Mouse (Mus musculus): ENCODE results near the gene Trpv4. TPM values are rescaled to one million over a fixed set of nuclear protein-coding genes. Genes with fewer than 3 reads are reported as not detected.
A peak's percentile ranks its signal among the peaks of the same experiment; 100 is the strongest.

The Trpv4 gene
- polyA plus RNA-seq, 1 experiment from 2014 or later: 0.26 TPM

DNA sequence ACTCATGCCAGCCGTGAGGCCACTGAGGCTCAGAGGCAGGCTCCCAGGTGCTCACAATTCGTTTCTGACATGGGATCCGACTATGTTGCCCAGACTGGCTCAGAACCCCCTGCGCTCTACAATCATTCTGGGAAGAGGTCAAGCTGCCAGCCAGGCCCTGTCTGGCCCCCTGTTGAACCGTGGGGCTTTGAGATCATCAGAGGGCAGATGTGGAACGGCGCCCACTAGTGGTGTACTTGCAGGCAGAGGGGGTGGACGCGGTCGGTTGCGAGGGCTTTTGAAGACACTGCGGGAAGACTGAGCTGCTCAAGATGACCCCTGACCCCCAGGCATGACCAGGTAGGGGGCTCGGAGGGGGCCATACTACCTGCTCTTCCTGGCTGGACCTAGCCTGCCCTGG, 14.9 kb upstream of the Trpv4 start:
- Histone ChIP-seq H3K9ac (ENCODE audit: low read length) (no peak overlapping the region), H3K9me3 (ENCODE audit: control insufficient read depth, low read length) (no peaks in the 10 kb centered on the region), H3K4me2 (no peak overlapping the region), H3K36me3 (ENCODE audit: control insufficient read depth, insufficient read depth, low read length) (peaks cover 4% of the 10 kb centered on the region; the same call in 1 of the 2 replicates), H3K27ac (ENCODE audit: low read depth, low read length) (no peak overlapping the region), H3K4me1 (ENCODE audit: control insufficient read depth, insufficient read depth, low read length) (no peaks in the 10 kb centered on the region), H3K27me3 (ENCODE audit: control insufficient read depth, insufficient read depth, low read length) (no peaks in the 10 kb centered on the region), H3K4me3 (ENCODE audit: low read depth, low read length) (no peak overlapping the region)
- DNase-seq (ENCODE audit: low spot score, missing footprints): no peak
- ATAC-seq (ENCODE audit: low FRiP score): no peak
- 90% methylated on average over 13 of the region's 13 CpGs for WGBS

DNA sequence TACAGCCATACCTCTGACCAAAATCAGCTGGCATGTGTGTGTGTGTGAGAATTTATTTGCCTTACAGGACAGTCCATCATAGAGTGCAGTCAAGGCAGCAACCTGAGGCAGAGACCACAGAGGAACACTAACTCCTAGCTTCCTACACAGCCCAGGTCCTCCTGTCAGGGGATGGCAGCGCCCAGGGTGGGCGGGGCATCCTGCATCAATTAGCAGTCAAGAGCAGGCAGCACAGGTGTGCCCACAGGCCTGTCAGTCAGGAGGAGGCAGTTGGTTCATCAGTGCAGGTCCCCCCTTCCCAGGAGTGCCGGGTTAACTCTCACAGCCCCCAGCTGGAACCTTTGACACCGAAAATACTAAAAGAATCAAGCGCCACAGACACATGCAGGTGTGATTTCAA, 10.8 kb upstream of the Trpv4 start:
- Histone ChIP-seq H3K36me3 (ENCODE audit: control insufficient read depth, insufficient read depth, low read length) (no peaks in the 10 kb centered on the region), H3K27ac (ENCODE audit: low read depth, low read length) (no peak overlapping the region), H3K4me2 (no peak overlapping the region), H3K9ac (ENCODE audit: low read length) (no peak overlapping the region), H3K4me3 (ENCODE audit: low read depth, low read length) (no peak overlapping the region), H3K27me3 (ENCODE audit: control insufficient read depth, insufficient read depth, low read length) (no peaks in the 10 kb centered on the region), H3K4me1 (ENCODE audit: control insufficient read depth, insufficient read depth, low read length) (no peaks in the 10 kb centered on the region; the same call in 1 of the 2 replicates), H3K9me3 (ENCODE audit: control insufficient read depth, low read length) (no peaks in the 10 kb centered on the region)
- 90% methylated on average over 5 of the region's 5 CpGs for WGBS
- ATAC-seq (ENCODE audit: low FRiP score): no peak
- DNase-seq (ENCODE audit: low spot score, missing footprints): no peak

DNA sequence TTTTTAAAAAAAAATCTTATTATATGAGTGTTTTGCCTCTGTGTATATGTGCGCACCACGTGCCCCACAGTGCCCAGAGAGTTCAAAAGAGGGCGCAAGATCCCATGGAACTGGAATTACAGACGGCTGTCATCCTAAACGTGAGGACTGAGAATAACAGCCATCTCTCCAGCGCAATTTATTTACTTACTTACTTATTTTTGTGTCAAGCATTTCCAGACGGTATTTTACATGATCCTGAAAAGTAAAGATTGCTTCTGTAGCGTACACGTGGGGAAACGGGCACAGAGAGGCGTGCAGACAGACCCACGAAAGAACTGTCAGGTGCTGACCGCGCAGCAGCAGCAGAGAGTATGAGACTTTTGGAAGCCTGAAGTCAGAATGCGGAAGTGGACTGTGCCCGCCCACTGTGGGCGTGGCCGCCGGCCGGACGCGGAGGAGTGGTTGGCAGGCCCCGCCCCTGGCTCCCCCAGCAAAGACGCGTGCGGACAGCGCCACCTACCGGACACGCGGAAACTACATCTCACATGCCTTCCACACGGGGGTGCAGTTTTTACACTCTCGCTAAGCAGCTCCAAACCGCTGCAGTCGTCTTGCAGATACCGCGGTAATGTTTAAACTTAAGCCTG, 9.1 kb upstream of the Trpv4 start:
- peak; percentile 100 for DNase-seq (ENCODE audit: low spot score, missing footprints)
- no peaks in the 10 kb centered on the region for H3K9me3 ChIP-seq (ENCODE audit: control insufficient read depth, low read length)
- H3K9ac ChIP-seq (ENCODE audit: low read length): no peak overlapping the region
- no peak overlapping the region for H3K27ac ChIP-seq (ENCODE audit: low read depth, low read length)
- WGBS: 4% methylated on average over 36 of the region's 36 CpGs
- peak overlapping the region; percentile 21; the same call in 1 of the 2 replicates for H3K4me3 ChIP-seq (ENCODE audit: low read depth, low read length)
- peak overlapping the region; percentile 49 for H3K4me2 ChIP-seq
- peak; percentile 91 for ATAC-seq (ENCODE audit: low FRiP score)
- H3K4me1 ChIP-seq (ENCODE audit: control insufficient read depth, insufficient read depth, low read length): no peaks in the 10 kb centered on the region; the same call in 1 of the 2 replicates
- H3K36me3 ChIP-seq (ENCODE audit: control insufficient read depth, insufficient read depth, low read length): no peaks in the 10 kb centered on the region
- no peaks in the 10 kb centered on the region for H3K27me3 ChIP-seq (ENCODE audit: control insufficient read depth, insufficient read depth, low read length)

DNA sequence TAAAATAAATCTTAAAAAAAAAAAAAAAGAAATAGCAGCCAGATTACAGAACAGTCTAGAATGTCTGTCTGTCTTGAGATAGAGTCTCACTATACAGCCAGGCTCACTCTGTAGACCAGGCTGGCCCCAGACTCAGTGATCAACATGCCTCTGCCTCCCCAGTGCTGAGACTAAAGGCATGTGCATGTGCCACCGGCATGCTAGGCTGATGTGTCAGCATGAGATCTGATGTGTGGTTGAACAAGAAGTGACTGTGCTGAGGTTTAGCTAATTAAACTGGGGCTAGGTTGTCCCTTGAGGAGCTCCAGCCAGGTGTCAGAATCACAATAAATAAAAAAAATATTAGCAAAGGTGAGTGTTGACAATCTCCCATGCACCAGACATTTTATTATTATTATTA, 8.4 kb upstream of the Trpv4 start:
- H3K4me1 ChIP-seq (ENCODE audit: control insufficient read depth, insufficient read depth, low read length): no peaks in the 10 kb centered on the region; the same call in 1 of the 2 replicates
- DNase-seq (ENCODE audit: low spot score, missing footprints): no peak
- 76% methylated on average over 1 of the region's 1 CpGs for WGBS

DNA sequence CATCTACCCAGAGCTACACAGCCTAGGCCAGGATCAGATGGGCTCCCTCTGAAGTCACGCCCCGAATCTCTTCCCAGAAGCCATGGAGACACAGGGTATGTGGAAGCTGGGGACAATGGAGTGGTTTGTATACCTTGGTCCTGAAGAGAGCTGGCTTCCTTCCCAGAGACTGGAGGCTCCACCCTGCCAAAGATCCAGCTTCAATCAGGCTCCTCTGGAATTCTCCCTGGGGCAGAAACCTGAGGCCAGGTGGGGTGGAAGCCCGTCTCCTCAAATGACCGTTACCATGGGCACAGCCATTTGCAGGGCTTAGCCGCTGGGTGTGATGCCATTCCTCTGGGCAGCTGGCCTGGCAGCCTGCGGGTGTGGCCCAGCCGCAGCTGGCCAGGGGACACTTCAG, 6.5 kb upstream of the Trpv4 start:
- Histone ChIP-seq H3K4me1 (ENCODE audit: control insufficient read depth, insufficient read depth, low read length) (no peaks in the 10 kb centered on the region; the same call in 1 of the 2 replicates), H3K9ac (ENCODE audit: low read length) (no peak overlapping the region), H3K9me3 (ENCODE audit: control insufficient read depth, low read length) (no peaks in the 10 kb centered on the region), H3K27me3 (ENCODE audit: control insufficient read depth, insufficient read depth, low read length) (peaks cover 4% of the 10 kb centered on the region; the same call in 1 of the 2 replicates), H3K36me3 (ENCODE audit: control insufficient read depth, insufficient read depth, low read length) (no peaks in the 10 kb centered on the region), H3K4me3 (ENCODE audit: low read depth, low read length) (no peak overlapping the region), H3K27ac (ENCODE audit: low read depth, low read length) (no peak overlapping the region), H3K4me2 (no peak overlapping the region)
- 81% methylated on average over 7 of the region's 7 CpGs for WGBS
- ATAC-seq (ENCODE audit: low FRiP score) (no peak), DNase-seq (ENCODE audit: low spot score, missing footprints) (no peak)

More for the DNA sequence above, 8.4 kb upstream of the Trpv4 start:
- no peak for ATAC-seq (ENCODE audit: low FRiP score)
- H3K9me3 ChIP-seq (ENCODE audit: control insufficient read depth, low read length): no peaks in the 10 kb centered on the region
- no peak overlapping the region for H3K27ac ChIP-seq (ENCODE audit: low read depth, low read length)
- no peaks in the 10 kb centered on the region for H3K27me3 ChIP-seq (ENCODE audit: control insufficient read depth, insufficient read depth, low read length)
- H3K4me2 ChIP-seq: no peak overlapping the region
- H3K9ac ChIP-seq (ENCODE audit: low read length): no peak overlapping the region
- H3K4me3 ChIP-seq (ENCODE audit: low read depth, low read length): no peak overlapping the region
- H3K36me3 ChIP-seq (ENCODE audit: control insufficient read depth, insufficient read depth, low read length): no peaks in the 10 kb centered on the region

DNA sequence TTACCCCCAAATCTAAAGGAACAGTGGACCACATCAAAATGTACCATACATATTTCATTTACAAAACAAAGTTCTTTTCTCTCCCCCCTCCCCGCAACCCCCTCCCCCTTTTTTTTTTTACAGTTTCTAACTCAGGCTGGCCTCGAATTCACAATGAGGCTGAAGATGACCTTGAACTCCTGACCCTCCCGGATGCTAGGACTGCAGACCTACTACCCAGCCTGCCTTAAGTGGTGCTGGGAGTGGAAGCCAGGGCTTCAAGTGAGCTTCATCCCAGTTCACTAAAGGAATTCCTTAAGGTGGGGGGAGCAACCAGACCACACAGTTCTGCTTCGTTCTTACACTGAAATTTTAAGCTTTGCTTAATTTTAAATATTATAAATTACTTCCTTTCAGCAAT, 5.9 kb upstream of the Trpv4 start:
- Histone ChIP-seq H3K27me3 (ENCODE audit: control insufficient read depth, insufficient read depth, low read length) (peaks cover 7% of the 10 kb centered on the region; the same call in 1 of the 2 replicates), H3K4me1 (ENCODE audit: control insufficient read depth, insufficient read depth, low read length) (no peaks in the 10 kb centered on the region; the same call in 1 of the 2 replicates), H3K27ac (ENCODE audit: low read depth, low read length) (no peak overlapping the region), H3K9ac (ENCODE audit: low read length) (no peak overlapping the region), H3K4me3 (ENCODE audit: low read depth, low read length) (no peak overlapping the region), H3K4me2 (no peak overlapping the region), H3K36me3 (ENCODE audit: control insufficient read depth, insufficient read depth, low read length) (no peaks in the 10 kb centered on the region), H3K9me3 (ENCODE audit: control insufficient read depth, low read length) (no peaks in the 10 kb centered on the region)
- DNase-seq (ENCODE audit: low spot score, missing footprints): no peak
- WGBS: 85% methylated on average over 4 of the region's 4 CpGs
- no peak for ATAC-seq (ENCODE audit: low FRiP score)

DNA sequence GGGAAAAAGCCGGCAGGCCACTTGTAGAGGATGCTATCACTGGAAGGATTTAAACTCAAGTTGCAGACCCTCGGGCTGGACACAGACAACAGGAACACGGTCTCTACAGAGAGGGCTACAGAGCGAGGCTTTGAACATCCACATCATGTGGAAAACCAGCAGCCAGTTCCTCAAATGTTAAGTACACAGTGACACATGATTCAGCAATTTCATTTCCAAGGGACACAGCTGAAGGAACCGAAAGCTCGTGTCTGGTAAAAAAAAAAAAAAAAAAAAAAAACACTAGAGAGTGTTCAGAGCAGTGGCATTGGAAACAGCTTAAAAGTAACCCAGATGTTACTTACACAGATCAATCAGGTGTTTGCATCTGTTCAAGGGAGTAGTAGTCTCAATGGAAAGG, 2.8 kb upstream of the Trpv4 start:
- WGBS: 83% methylated on average over 6 of the region's 6 CpGs
- Histone ChIP-seq H3K4me1 (ENCODE audit: control insufficient read depth, insufficient read depth, low read length) (peaks cover 6% of the 10 kb centered on the region; the same call in 1 of the 2 replicates), H3K27me3 (ENCODE audit: control insufficient read depth, insufficient read depth, low read length) (peaks cover 33% of the 10 kb centered on the region), H3K27ac (ENCODE audit: low read depth, low read length) (no peak overlapping the region), H3K9me3 (ENCODE audit: control insufficient read depth, low read length) (no peaks in the 10 kb centered on the region), H3K4me3 (ENCODE audit: low read depth, low read length) (no peak overlapping the region), H3K4me2 (no peak overlapping the region), H3K9ac (ENCODE audit: low read length) (no peak overlapping the region), H3K36me3 (ENCODE audit: control insufficient read depth, insufficient read depth, low read length) (no peaks in the 10 kb centered on the region)
- DNase-seq (ENCODE audit: low spot score, missing footprints): no peak
- no peak for ATAC-seq (ENCODE audit: low FRiP score)

DNA sequence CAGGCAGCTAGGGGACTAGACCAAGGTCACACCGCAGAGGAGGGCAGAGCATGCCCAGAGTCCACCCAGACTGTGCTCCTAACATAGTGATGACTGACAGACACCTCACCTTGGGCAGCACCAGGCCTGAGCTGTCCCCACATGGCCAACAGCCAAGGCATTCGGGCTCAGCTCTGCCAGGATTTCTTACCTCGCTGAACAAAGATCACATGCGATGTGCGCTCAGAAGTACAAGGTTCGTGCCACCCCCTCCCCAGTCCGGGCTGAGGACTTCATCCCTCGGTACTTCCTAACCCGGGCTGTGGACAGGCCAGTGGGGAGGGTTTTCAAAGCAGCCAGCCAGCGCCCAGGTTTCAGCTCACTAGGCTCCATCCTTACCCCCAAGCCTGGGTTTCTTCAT, 795 bp downstream of the Trpv4 start:
- ATAC-seq (ENCODE audit: low FRiP score) (no peak), DNase-seq (ENCODE audit: low spot score, missing footprints) (no peak)
- Histone ChIP-seq H3K9me3 (ENCODE audit: control insufficient read depth, low read length) (no peaks in the 10 kb centered on the region), H3K36me3 (ENCODE audit: control insufficient read depth, insufficient read depth, low read length) (no peaks in the 10 kb centered on the region), H3K9ac (ENCODE audit: low read length) (no peak overlapping the region), H3K4me1 (ENCODE audit: control insufficient read depth, insufficient read depth, low read length) (peaks cover 6% of the 10 kb centered on the region; the same call in 1 of the 2 replicates), H3K4me2 (no peak overlapping the region), H3K27ac (ENCODE audit: low read depth, low read length) (no peak overlapping the region), H3K27me3 (ENCODE audit: control insufficient read depth, insufficient read depth, low read length) (peaks cover 33% of the 10 kb centered on the region), H3K4me3 (ENCODE audit: low read depth, low read length) (no peak overlapping the region)
- WGBS: 28% methylated on average over 10 of the region's 10 CpGs

DNA sequence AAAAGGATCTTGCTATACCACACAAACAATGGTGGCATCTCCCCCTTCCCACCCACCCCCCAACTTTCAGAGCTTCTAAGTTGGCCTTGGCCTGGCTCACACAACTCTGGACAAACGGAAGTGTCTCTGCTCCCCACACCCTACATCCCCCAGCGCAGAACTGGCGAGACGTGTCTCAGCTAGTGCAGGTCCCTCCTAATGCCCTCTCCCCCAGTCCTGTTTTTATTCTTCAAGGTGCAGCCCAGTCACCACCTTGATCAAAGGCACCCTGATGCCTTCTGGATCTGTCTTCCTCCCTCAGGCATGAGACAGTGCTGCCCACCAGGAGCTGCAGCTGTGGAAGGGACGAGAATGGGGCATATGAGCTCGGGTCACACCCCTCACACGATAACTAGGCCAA, 1.9 kb downstream of the Trpv4 start:
- no peaks in the 10 kb centered on the region for H3K36me3 ChIP-seq (ENCODE audit: control insufficient read depth, insufficient read depth, low read length)
- H3K9ac ChIP-seq (ENCODE audit: low read length): no peak overlapping the region
- 79% methylated on average over 7 of the region's 7 CpGs for WGBS
- H3K4me1 ChIP-seq (ENCODE audit: control insufficient read depth, insufficient read depth, low read length): peaks cover 9% of the 10 kb centered on the region
- no peak overlapping the region for H3K27ac ChIP-seq (ENCODE audit: low read depth, low read length)
- H3K4me3 ChIP-seq (ENCODE audit: low read depth, low read length): no peak overlapping the region
- ATAC-seq (ENCODE audit: low FRiP score) (no peak), DNase-seq (ENCODE audit: low spot score, missing footprints) (no peak)
- peaks cover 33% of the 10 kb centered on the region for H3K27me3 ChIP-seq (ENCODE audit: control insufficient read depth, insufficient read depth, low read length)
- no peaks in the 10 kb centered on the region for H3K9me3 ChIP-seq (ENCODE audit: control insufficient read depth, low read length)
- no peak overlapping the region for H3K4me2 ChIP-seq

Measured in midbrain, embryonic 11.5 days (tissue).